Mouse (Mus musculus) limb, embryonic 10.5 days (tissue): ENCODE data around the gene Ccdc162. TPM values are rescaled to one million over a fixed set of nuclear protein-coding genes. Genes with fewer than 3 reads are reported as not detected.

Source experiments
- DNase-seq: peaks from one replicate; pipeline ENCODE4 v3.0.0-alpha.2; 2017; ENCODE audit warnings: low spot score
- H3K27ac ChIP-seq: fragments of 300-500 bp; sonication (generic); 2 replicates; pipeline ENCODE4 v1.5.1; 2016; ENCODE audit warnings: mild to moderate bottlenecking
- H3K27me3 ChIP-seq: fragments of 300-500 bp; sonication (generic); 2 replicates; pipeline ENCODE4 v1.6.1; 2016; ENCODE audit warnings: low read depth, mild to moderate bottlenecking; ENCODE audit not compliant: poor library complexity, severe bottlenecking
- H3K36me3 ChIP-seq: fragments of 300-500 bp; sonication (generic); 2 replicates; pipeline ENCODE4 v1.6.1; 2016; ENCODE audit warnings: mild to moderate bottlenecking, moderate library complexity
- H3K4me1 ChIP-seq: fragments of 300-500 bp; sonication (generic); 2 replicates; pipeline ENCODE4 v1.6.1; 2016
- H3K4me3 ChIP-seq: fragments of 300-500 bp; sonication (generic); 2 replicates; pipeline ENCODE4 v1.5.1; 2016; ENCODE audit warnings: mild to moderate bottlenecking, moderate library complexity
- H3K9me3 ChIP-seq: fragments of 300-500 bp; sonication (generic); replicated peaks from 2 replicates; pipeline ENCODE4 v1.6.1; 2016; ENCODE audit warnings: mild to moderate bottlenecking
- WGBS: fragments of 180-500 bp; shearing (Covaris S2); methylation state at CpG from one replicate; pipeline ENCODE4 v1.1.7; 2016; 5-methylcytosine and 5-hydroxymethylcytosine counted together
- polyA plus RNA-seq: library from polyadenylated mRNA; unstranded; fragments of >200 nt; fragmentation: Nextera tagmentation; extraction: Ambion mirVana; gene quantifications from 2 replicates; pipeline ENCODE4 v1.2.1, GENCODE M21; 2016

Ccdc162 gene
- polyA plus RNA-seq, 1 experiment from 2014 or later = 0.38 TPM

DNA sequence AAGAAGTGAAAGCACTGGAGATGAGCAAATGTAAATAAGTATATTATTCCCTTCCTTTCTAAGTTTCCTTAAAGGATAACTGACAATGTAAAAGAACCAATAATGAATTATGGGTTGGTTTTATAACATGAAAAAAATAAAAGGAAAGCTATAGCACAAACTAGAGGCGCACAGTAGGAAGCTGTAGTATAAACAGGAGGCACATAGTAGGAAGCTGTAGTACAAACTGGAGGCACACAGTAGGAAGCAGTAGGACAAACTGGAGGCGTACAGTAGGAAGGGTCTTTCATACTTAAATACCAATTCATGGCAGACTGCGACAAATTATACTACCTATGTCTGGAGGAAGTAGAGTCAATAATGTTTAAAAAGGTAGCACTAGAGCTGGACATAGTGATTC is 16.8 kb upstream of the Ccdc162 start:
- Histone ChIP-seq H3K4me3 (no peak overlapping the region), H3K9me3 (no peaks in the 10 kb centered on the region), H3K27ac (no peak overlapping the region), H3K36me3 (peaks cover 37% of the 10 kb centered on the region), H3K27me3 (no peaks in the 10 kb centered on the region), H3K4me1 (no peaks in the 10 kb centered on the region)
- no peak for DNase-seq
- 96% methylated on average over 3 of the region's 3 CpGs for WGBS

- no peak for DNase-seq
- H3K36me3 ChIP-seq = peaks cover 31% of the 10 kb centered on the region
- WGBS = 94% methylated on average over 4 of the region's 4 CpGs
- no peaks in the 10 kb centered on the region for H3K9me3 ChIP-seq
- H3K4me1 ChIP-seq = no peaks in the 10 kb centered on the region
- no peaks in the 10 kb centered on the region for H3K27me3 ChIP-seq
- no peak overlapping the region for H3K27ac ChIP-seq
- H3K4me3 ChIP-seq = no peak overlapping the region
Measured at GRCm38 (mm10) chr10:41731932-41732331, 15.5 kb upstream of the Ccdc162 start.

- Histone ChIP-seq H3K4me3 (no peak overlapping the region), H3K27me3 (no peaks in the 10 kb centered on the region), H3K27ac (no peak overlapping the region), H3K9me3 (no peaks in the 10 kb centered on the region), H3K36me3 (peaks cover 30% of the 10 kb centered on the region), H3K4me1 (no peaks in the 10 kb centered on the region)
- DNase-seq = no peak
- 95% methylated on average over 10 of the region's 10 CpGs for WGBS
Measured at GRCm38 (mm10) chr10:41730746-41731145, 14.3 kb upstream of the Ccdc162 start.

- Histone ChIP-seq H3K4me1 (no peaks in the 10 kb centered on the region), H3K27me3 (no peaks in the 10 kb centered on the region), H3K9me3 (no peaks in the 10 kb centered on the region), H3K36me3 (peaks cover 30% of the 10 kb centered on the region), H3K4me3 (no peak overlapping the region), H3K27ac (no peak overlapping the region)
- DNase-seq = no peak
- 92% methylated on average over 9 of the region's 9 CpGs for WGBS
Measured at GRCm38 (mm10) chr10:41726215-41726614, 9.8 kb upstream of the Ccdc162 start.

DNA sequence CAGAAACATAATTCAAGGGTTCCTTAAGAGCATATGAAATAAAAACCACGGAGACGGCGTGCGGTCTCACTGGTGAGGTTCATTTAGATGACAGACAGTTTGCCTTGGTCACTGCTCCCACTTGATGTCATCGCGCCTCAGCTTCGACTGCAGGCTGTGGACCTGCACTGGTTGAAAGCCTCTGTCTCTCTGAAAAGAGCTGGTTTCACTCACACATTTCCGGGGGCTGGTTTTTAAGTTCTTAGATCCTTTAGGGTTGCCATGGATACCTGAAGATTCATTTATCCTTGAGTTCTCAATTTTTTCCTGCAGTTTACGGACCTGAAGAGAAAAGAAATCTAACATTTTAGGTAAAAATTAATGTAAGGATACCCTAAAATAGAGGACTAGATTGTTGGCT is 3.2 kb upstream of the Ccdc162 start:
- Histone ChIP-seq H3K4me1 (peaks cover 11% of the 10 kb centered on the region; the same call in 1 of the 2 replicates), H3K4me3 (no peak overlapping the region), H3K27ac (no peak overlapping the region), H3K9me3 (no peaks in the 10 kb centered on the region), H3K27me3 (no peaks in the 10 kb centered on the region), H3K36me3 (no peaks in the 10 kb centered on the region)
- no peak for DNase-seq
- 82% methylated on average over 9 of the region's 9 CpGs for WGBS

- no peaks in the 10 kb centered on the region for H3K9me3 ChIP-seq
- H3K27me3 ChIP-seq = no peaks in the 10 kb centered on the region
- 90% methylated on average over 14 of the region's 14 CpGs for WGBS
- H3K27ac ChIP-seq = no peak overlapping the region
- peaks cover 11% of the 10 kb centered on the region; the same call in 1 of the 2 replicates for H3K4me1 ChIP-seq
- H3K4me3 ChIP-seq = no peak overlapping the region
- no peaks in the 10 kb centered on the region for H3K36me3 ChIP-seq
- no peak for DNase-seq
Measured at GRCm38 (mm10) chr10:41715557-41715956, 877 bp downstream of the Ccdc162 start.

DNA sequence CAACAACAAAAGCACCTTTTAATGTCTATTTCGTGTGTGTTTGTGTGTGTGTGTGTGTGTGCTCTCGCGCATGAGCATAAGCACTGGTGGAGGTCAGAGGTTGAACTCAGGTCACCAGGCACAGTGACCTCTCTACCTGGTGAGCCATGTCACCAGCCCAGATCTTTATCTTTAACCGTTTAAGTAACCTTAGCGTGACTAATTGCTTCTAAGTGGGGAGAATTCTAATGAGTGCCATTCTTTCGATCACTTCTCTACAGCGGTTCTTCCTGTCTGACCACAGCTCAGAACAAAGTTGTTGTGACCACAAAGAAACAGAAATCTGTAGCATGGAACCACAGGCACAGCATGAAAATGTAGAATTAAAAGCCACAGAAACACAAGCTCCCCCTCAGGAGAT is 5.0 kb downstream of the Ccdc162 start:
- no peak for DNase-seq
- H3K36me3 ChIP-seq = no peaks in the 10 kb centered on the region
- H3K27me3 ChIP-seq = no peaks in the 10 kb centered on the region
- 61% methylated on average over 7 of the region's 7 CpGs for WGBS
- no peaks in the 10 kb centered on the region for H3K9me3 ChIP-seq
- no peak overlapping the region for H3K4me3 ChIP-seq
- H3K27ac ChIP-seq = no peak overlapping the region
- H3K4me1 ChIP-seq = peaks cover 4% of the 10 kb centered on the region; the same call in 1 of the 2 replicates

- Histone ChIP-seq H3K9me3 (no peaks in the 10 kb centered on the region), H3K36me3 (no peaks in the 10 kb centered on the region), H3K27ac (no peak overlapping the region), H3K4me3 (no peak overlapping the region), H3K4me1 (no peaks in the 10 kb centered on the region), H3K27me3 (no peaks in the 10 kb centered on the region)
- DNase-seq = no peak
- WGBS = 97% methylated on average over 8 of the region's 8 CpGs
Measured at GRCm38 (mm10) chr10:41710773-41711172, 5.7 kb downstream of the Ccdc162 start.

DNA sequence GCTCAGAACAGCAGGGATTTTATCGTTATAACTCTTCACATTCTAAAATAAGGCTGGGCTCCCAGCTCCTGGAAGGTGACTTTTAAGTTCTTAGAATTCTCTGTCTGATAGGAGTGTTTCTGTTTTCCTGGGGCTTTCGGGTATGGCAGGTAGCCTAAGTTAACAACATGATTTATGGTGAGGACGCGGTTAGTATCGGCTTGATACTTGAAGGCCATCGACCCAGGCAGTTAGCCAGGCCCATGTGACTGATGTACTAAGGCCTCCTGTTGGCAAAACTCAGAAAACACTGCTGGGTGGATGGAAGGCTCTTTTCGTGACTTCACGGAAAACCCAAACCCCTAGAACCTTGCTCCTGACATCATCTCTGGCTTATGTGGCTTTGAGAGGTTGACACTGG is 7.1 kb downstream of the Ccdc162 start:
- DNase-seq = no peak
- H3K9me3 ChIP-seq = no peaks in the 10 kb centered on the region
- no peaks in the 10 kb centered on the region for H3K27me3 ChIP-seq
- no peak overlapping the region for H3K4me3 ChIP-seq
- no peaks in the 10 kb centered on the region for H3K36me3 ChIP-seq
- WGBS = 86% methylated on average over 8 of the region's 8 CpGs
- H3K27ac ChIP-seq = no peak overlapping the region
- no peaks in the 10 kb centered on the region for H3K4me1 ChIP-seq

- Histone ChIP-seq H3K9me3 (no peaks in the 10 kb centered on the region), H3K36me3 (no peaks in the 10 kb centered on the region), H3K4me3 (no peak overlapping the region), H3K27ac (no peak overlapping the region), H3K27me3 (no peaks in the 10 kb centered on the region), H3K4me1 (no peaks in the 10 kb centered on the region)
- no peak for DNase-seq
- WGBS = 84% methylated on average over 5 of the region's 5 CpGs
Measured at GRCm38 (mm10) chr10:41699669-41700068, 16.8 kb downstream of the Ccdc162 start.

DNA sequence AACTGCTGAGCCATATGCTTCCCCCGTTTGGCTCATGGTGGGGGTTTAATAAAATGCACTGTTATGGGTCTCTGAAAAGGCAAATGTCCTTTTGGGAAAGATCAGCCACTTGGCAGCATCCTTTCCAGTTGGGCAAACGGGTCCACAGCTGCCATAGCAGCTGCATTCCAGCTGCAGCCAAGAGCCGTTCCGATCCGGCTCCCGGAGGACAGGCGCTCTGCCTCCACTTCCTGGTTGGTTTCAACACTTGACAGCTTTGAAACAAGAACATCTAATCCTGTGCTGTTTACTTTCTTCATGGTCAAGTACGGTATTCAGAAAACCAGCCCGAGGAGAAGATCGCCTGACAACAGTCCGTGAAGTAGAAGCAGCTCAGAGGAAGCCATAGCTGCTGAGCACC is 19.4 kb downstream of the Ccdc162 start:
- no peak overlapping the region for H3K27ac ChIP-seq
- no peaks in the 10 kb centered on the region for H3K9me3 ChIP-seq
- DNase-seq = no peak
- H3K4me1 ChIP-seq = 0 out of 2 replicates have a peak, but pooled peaks cover under 1% of the 10 kb centered on the region
- WGBS = 89% methylated on average over 11 of the region's 11 CpGs
- no peaks in the 10 kb centered on the region for H3K36me3 ChIP-seq
- no peak overlapping the region for H3K4me3 ChIP-seq
- no peaks in the 10 kb centered on the region for H3K27me3 ChIP-seq

DNA sequence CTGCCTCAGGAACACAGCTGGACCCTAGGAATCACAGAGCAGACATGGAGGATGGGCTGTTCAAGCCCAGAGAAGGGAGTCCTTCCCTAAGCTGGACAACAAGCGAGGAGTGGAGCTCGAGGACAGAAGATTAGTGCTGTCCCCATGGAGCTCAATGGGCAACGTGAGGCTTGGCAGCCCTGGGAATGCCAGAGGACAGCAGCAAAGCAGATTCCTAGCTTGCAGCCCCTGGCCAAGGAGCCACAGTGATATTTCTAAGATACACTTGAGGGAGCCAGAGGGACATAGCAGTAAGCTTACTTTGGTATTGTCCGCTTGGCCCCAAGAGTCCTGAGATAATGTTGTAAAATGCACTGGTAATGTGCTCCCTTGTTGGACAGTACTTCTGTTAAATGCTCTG is 25.5 kb downstream of the Ccdc162 start:
- Histone ChIP-seq H3K36me3 (no peaks in the 10 kb centered on the region), H3K4me1 (peaks cover 16% of the 10 kb centered on the region), H3K9me3 (no peaks in the 10 kb centered on the region), H3K27ac (no peak overlapping the region), H3K4me3 (no peak overlapping the region), H3K27me3 (no peaks in the 10 kb centered on the region)
- no peak for DNase-seq
- 76% methylated on average over 4 of the region's 4 CpGs for WGBS

DNA sequence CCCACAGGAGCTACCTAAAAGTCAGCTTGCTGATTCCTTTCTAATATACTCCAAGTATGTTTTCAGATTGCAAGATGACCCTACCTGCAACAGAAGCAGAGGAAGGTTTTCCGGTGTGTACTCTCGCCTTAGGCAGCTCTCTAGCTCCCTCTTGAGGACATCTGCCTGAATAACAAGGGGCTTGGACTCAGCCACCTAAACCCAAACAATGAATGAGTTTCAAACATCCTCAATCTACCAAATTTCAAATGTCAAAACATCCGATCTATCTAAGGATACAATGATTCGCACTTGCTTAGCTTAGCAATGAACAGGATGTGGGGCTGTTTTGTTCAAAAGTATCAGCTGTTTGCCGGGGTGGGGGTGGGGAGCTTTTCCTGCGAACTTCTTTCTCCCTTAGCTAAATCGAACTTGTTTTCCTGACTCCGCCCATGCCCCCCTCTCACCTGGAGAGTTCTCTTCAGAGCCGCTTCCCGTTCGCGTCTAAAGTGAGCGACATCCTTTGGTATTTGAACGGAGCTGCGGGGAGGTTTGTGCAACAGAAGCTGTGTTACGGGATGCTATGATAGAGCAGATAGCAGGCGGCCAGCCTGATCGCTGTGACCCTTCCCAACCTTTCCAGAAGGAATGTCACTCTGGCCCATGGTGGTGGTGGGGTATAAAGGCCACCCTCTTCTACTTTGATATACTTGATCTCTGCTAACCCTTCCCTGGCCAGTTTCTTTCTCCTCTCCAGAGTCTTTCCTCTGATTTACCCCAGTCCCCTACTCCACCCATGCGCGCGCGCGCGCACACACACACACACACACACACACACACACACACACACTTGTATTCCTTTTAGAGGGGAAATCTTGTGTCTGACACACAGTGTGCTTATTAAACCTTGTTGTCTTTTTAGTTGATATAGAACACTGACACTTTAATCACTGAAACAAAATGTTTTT is 26.2 kb downstream of the Ccdc162 start:
- H3K27me3 ChIP-seq = no peaks in the 10 kb centered on the region
- WGBS = 23% methylated on average over 24 of the region's 24 CpGs
- H3K36me3 ChIP-seq = no peaks in the 10 kb centered on the region
- peaks cover 16% of the 10 kb centered on the region for H3K4me1 ChIP-seq
- no peaks in the 10 kb centered on the region for H3K9me3 ChIP-seq
- peak; percentile 75 for DNase-seq
- H3K4me3 ChIP-seq = peak overlapping the region; percentile 51
- peak overlapping the region; percentile 77 for H3K27ac ChIP-seq
